Mouse (Mus musculus): ENCODE results near the gene Srpr.

DNA sequence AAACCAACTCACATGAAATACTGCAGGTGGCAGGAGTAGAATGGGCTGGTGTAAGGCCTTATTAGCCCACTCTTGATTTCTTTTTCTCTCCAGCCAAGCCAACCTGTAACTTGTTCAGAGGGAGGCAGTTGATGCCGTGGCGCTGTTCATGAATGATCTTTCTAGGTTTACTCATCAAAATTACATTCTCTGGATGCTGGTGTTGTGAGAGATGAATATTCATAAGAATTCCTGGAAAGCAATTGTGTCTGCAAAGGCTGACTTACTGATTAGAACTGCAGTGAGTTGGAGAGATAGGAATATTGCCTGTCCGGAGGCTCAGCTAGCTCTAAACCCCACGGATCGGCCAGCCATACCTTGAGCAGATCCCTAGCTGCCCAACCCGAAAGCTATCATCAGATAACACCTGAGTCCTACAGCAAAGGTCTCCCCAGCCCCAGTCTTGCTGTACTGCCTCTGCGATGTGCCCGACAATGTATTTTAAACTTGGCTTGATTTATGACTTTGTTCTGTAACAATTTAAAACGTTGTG, 620 bp downstream of the Srpr start:
- TF ChIP-seq CTCF (conservative IDR thresholded peaks at IDR 0.05; ENCODE audit: insufficient read depth, insufficient read length, low read depth, low read length) = no peak
- TF ChIP-seq POLR2A (IDR thresholded peaks at IDR 0.05; ENCODE audit: low read depth, low read length) = no peak
